Mouse (Mus musculus) bone marrow, adult 2 months (tissue): ENCODE data around the gene Fli1.

Experiments
- CTCF ChIP-seq: fragments of 200-500 bp; IDR thresholded peaks from 2 replicates; pipeline ENCODE4 v1.5.1; 2011; ENCODE audit warnings: low read length, control low read depth; ENCODE audit not compliant: control insufficient read depth, insufficient read depth
- POLR2A ChIP-seq: fragments of 200-500 bp; IDR thresholded peaks from 2 replicates; pipeline ENCODE4 v1.6.1; 2011; ENCODE audit warnings: low read depth, mild to moderate bottlenecking, control low read depth, low read length, borderline replicate concordance; ENCODE audit not compliant: control insufficient read depth

GRCm38 (mm10) chr9:32478087-32478486 is 64.6 kb downstream of the Fli1 start:
- TF ChIP-seq CTCF (no peak), POLR2A (no peak)
